Mouse (Mus musculus) urinary bladder, postnatal 25 days (tissue): Measurements from ENCODE around the gene Zfp932.
A peak's percentile ranks its signal among the peaks of the same experiment; 100 is the strongest.
"Not testable (repeated sequence)": the region's sequence is repeated elsewhere in the genome, so short reads cannot be mapped to it uniquely, and the experiment has no call there.

Experiments
- DNase-seq: peaks from one replicate; pipeline ENCODE4 v3.0.0; 2022; ENCODE audit warnings: low spot score

Zfp932 gene

GRCm38 (mm10) chr5:109996026-109996937 is at the start of gene Zfp932:
Zfp932 (plus strand) TSS chr5:109996521.
- DNase-seq: peak; percentile 65

GRCm38 (mm10) chr5:109950281-109950680 is 46.0 kb upstream of the Zfp932 start:
- no peak for DNase-seq

GRCm38 (mm10) chr5:109980743-109981142 is 15.6 kb upstream of the Zfp932 start:
- DNase-seq: not testable (repeated sequence)

- DNase-seq: not testable (repeated sequence)
These were observed 860 bp upstream of the Zfp932 start for GRCm38 (mm10) chr5:109995461-109995860.

- not testable (repeated sequence) for DNase-seq
These were observed 19.5 kb downstream of the Zfp932 start for GRCm38 (mm10) chr5:110015775-110016174.

GRCm38 (mm10) chr5:110023273-110023672 is 27.0 kb downstream of the Zfp932 start:
- no peak for DNase-seq

GRCm38 (mm10) chr5:110023694-110024427 is 27.5 kb downstream of the Zfp932 start:
- DNase-seq: peak; percentile 13

- peak; percentile 67 for DNase-seq
These were observed 61.5 kb downstream of the Zfp932 start for GRCm38 (mm10) chr5:110057637-110058408.
